Mouse (Mus musculus): ENCODE measurements at regions not wholly inside any gene's neighbourhood (a gene's known extent, or its start where the extent isn't known, plus 50 kb on each side); places are given as distances from the start of the nearest gene placed in this dataset.

DNA sequence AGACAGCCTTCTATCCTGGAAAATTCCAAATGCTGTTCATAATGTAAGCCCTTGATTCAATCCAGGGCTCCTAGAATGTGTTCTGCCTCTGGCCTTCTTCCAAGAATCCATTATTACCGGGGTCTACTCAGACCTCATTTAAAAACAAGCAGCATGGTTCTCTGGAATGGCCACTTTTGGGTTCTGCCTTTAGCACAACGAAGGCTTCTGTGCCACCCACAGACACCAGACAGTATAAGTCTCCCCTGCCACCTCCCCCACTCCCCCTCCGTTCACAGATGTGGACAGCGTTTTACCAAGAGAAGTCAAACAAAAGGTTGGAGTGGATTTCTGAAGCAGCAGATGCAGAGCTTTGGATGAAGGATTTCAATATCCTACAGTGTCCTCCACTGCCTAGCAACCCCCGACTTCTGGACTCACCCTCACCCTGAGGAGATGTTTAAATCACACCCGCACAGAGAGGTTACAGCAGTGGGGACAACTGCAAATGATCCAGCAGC, 85.3 kb downstream of the Kbtbd8 start:
- H3K36me3 ChIP-seq (ENCODE audit: control insufficient read depth, insufficient read depth) = no peaks in the 10 kb centered on the region
- H3ac ChIP-seq (ENCODE audit: control insufficient read depth, insufficient read length, low read depth) = no peak overlapping the region
- H3K79me2 ChIP-seq (ENCODE audit: control insufficient read depth, insufficient read depth) = no peaks in the 10 kb centered on the region
- TF ChIP-seq FOSL1 (IDR thresholded peaks at IDR 0.05; ENCODE audit: insufficient read depth, low read length, poor library complexity, severe bottlenecking) = no peak
- peaks cover 9% of the 10 kb centered on the region for H3K27me3 ChIP-seq (ENCODE audit: control insufficient read depth, insufficient read depth, insufficient read length)
- no peak overlapping the region for H3K4me3 ChIP-seq (ENCODE audit: insufficient read depth, poor library complexity, severe bottlenecking)
- H3K79me3 ChIP-seq (ENCODE audit: low read depth) = no peaks in the 10 kb centered on the region

DNA sequence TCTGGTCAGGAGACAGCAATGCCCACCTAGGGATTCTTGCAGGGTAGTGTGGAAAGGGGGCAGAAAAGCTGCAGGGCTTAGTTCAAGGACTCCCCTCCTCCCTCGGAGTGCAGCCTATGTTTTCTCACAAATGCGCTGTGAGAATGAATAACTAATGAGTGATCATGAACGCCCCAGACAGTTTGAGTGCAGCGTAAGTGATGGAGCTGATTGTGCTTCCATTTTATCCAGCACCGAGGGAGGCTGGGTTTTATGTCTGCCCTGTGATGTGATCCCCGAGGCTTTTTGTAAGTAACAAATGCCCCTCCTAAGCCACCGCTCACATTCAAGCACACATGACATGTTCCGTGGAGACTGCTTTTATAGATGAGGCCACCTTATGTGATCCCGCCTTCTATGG, 85.9 kb downstream of the Kbtbd8 start:
- Histone ChIP-seq H3K36me3 (ENCODE audit: control insufficient read depth, insufficient read depth) (no peaks in the 10 kb centered on the region), H3ac (ENCODE audit: control insufficient read depth, insufficient read length, low read depth) (no peak overlapping the region), H3K4me3 (ENCODE audit: insufficient read depth, poor library complexity, severe bottlenecking) (no peak overlapping the region), H3K27me3 (ENCODE audit: control insufficient read depth, insufficient read depth, insufficient read length) (peaks cover 8% of the 10 kb centered on the region), H3K79me3 (ENCODE audit: low read depth) (no peaks in the 10 kb centered on the region), H3K79me2 (ENCODE audit: control insufficient read depth, insufficient read depth) (no peaks in the 10 kb centered on the region)
- TF ChIP-seq CTCF (IDR thresholded peaks at IDR 0.05; ENCODE audit: control insufficient read depth, insufficient read depth, insufficient read length) (no peak), MYOG (IDR thresholded peaks at IDR 0.05; ENCODE audit: control insufficient read depth, extremely low read depth, insufficient read length) (no peak), MAX (IDR thresholded peaks at IDR 0.05) (no peak), USF1 (IDR thresholded peaks at IDR 0.05; ENCODE audit: low read depth) (no peak), MYOD1 (IDR thresholded peaks at IDR 0.05; ENCODE audit: control insufficient read depth, insufficient read length, low read depth) (no peak), CEBPB (IDR thresholded peaks at IDR 0.05; ENCODE audit: low read depth) (no peak), FOSL1 (IDR thresholded peaks at IDR 0.05; ENCODE audit: insufficient read depth, low read length, poor library complexity, severe bottlenecking) (no peak)

DNA sequence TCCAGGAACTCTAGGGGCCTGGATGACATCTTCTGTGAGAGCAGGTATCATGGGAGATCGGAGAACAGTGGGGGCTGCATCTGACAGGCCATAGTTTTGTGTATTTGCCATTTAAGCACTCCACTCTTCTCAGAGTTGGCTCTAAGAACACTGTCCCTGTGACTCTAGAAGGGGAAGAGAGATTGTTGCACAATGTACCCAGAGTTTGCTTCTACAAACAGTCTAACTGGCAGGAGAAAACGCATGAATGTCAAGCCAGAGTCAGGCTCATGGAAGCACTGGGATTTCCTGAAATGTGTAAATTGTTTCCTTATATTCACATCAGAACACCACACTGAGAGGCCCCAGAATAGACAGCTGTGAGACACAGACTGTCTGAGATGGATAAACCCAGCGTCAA, 87.2 kb downstream of the Kbtbd8 start:
- peaks cover 5% of the 10 kb centered on the region for H3K27me3 ChIP-seq (ENCODE audit: control insufficient read depth, insufficient read depth, insufficient read length)
- H3K79me3 ChIP-seq (ENCODE audit: low read depth) = no peaks in the 10 kb centered on the region
- H3K4me3 ChIP-seq (ENCODE audit: insufficient read depth, poor library complexity, severe bottlenecking) = no peak overlapping the region
- no peaks in the 10 kb centered on the region for H3K79me2 ChIP-seq (ENCODE audit: control insufficient read depth, insufficient read depth)
- no peak overlapping the region for H3ac ChIP-seq (ENCODE audit: control insufficient read depth, insufficient read length, low read depth)
- no peaks in the 10 kb centered on the region for H3K36me3 ChIP-seq (ENCODE audit: control insufficient read depth, insufficient read depth)
- TF ChIP-seq FOSL1 (IDR thresholded peaks at IDR 0.05; ENCODE audit: insufficient read depth, low read length, poor library complexity, severe bottlenecking) = no peak
- TF ChIP-seq CTCF (IDR thresholded peaks at IDR 0.05; ENCODE audit: control insufficient read depth, insufficient read depth, insufficient read length) = no peak
- TF ChIP-seq MYOG (IDR thresholded peaks at IDR 0.05; ENCODE audit: control insufficient read depth, extremely low read depth, insufficient read length) = no peak
- no peak for TF ChIP-seq MYOD1 (IDR thresholded peaks at IDR 0.05; ENCODE audit: control insufficient read depth, insufficient read length, low read depth)
- no peak for TF ChIP-seq USF1 (IDR thresholded peaks at IDR 0.05; ENCODE audit: low read depth)
- TF ChIP-seq MAX (IDR thresholded peaks at IDR 0.05) = no peak
- no peak for TF ChIP-seq CEBPB (IDR thresholded peaks at IDR 0.05; ENCODE audit: low read depth)

DNA sequence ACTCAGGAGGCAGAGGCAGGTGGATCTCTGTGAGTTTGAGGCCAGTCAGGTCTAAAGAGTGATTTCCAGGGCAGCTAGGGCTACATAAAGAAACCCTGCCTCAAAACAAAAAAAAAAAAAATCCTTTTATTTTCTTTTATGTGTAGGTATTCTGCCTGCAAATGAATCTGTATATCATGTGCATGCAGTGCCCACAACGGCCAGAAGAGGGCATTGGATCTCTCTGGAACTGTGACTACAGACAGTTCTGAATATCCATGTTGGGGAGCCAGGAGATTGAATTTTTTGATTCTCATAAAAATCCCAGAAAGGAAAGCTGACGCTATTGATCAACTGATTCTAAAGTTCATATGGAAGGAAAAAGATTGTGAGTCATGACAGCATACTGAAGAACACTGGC, 90.0 kb downstream of the Kbtbd8 start:
- no peak for TF ChIP-seq CEBPB (IDR thresholded peaks at IDR 0.05; ENCODE audit: low read depth)
- TF ChIP-seq MYOG (IDR thresholded peaks at IDR 0.05; ENCODE audit: control insufficient read depth, extremely low read depth, insufficient read length) = no peak
- TF ChIP-seq MAX (IDR thresholded peaks at IDR 0.05) = no peak
- no peak for TF ChIP-seq USF1 (IDR thresholded peaks at IDR 0.05; ENCODE audit: low read depth)
- TF ChIP-seq CTCF (IDR thresholded peaks at IDR 0.05; ENCODE audit: control insufficient read depth, insufficient read depth, insufficient read length) = no peak
- TF ChIP-seq FOSL1 (IDR thresholded peaks at IDR 0.05; ENCODE audit: insufficient read depth, low read length, poor library complexity, severe bottlenecking) = no peak
- TF ChIP-seq MYOD1 (IDR thresholded peaks at IDR 0.05; ENCODE audit: control insufficient read depth, insufficient read length, low read depth) = no peak
- no peak overlapping the region for H3ac ChIP-seq (ENCODE audit: control insufficient read depth, insufficient read length, low read depth)
- no peaks in the 10 kb centered on the region for H3K79me3 ChIP-seq (ENCODE audit: low read depth)
- H3K4me3 ChIP-seq (ENCODE audit: insufficient read depth, poor library complexity, severe bottlenecking) = no peak overlapping the region
- H3K27me3 ChIP-seq (ENCODE audit: control insufficient read depth, insufficient read depth, insufficient read length) = peaks cover 5% of the 10 kb centered on the region
- no peaks in the 10 kb centered on the region for H3K79me2 ChIP-seq (ENCODE audit: control insufficient read depth, insufficient read depth)
- H3K36me3 ChIP-seq (ENCODE audit: control insufficient read depth, insufficient read depth) = no peaks in the 10 kb centered on the region

DNA sequence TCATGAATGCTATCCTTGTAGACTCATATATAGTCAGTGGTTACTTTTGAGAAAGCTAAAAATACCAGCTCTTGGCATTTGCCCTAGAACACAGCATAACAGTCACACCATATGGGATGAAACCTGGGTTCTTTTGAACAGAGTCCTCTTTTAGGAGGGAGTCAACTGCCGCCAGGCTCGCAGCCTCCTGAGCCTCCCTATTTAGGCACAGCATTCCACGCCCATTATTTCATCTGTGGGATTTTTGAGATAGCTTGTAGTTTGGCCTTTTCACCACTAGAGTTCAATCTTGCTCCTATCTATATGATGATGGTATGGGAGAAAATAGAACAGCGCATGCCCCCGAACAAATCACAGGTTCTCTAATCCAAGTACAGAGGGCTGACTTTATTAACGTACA, 100.4 kb downstream of the Kbtbd8 start:
- Histone ChIP-seq H3K79me3 (ENCODE audit: low read depth) (no peaks in the 10 kb centered on the region), H3K36me3 (ENCODE audit: control insufficient read depth, insufficient read depth) (no peaks in the 10 kb centered on the region), H3K4me3 (ENCODE audit: insufficient read depth, poor library complexity, severe bottlenecking) (no peak overlapping the region), H3K27me3 (ENCODE audit: control insufficient read depth, insufficient read depth, insufficient read length) (no peaks in the 10 kb centered on the region), H3K79me2 (ENCODE audit: control insufficient read depth, insufficient read depth) (no peaks in the 10 kb centered on the region), H3ac (ENCODE audit: control insufficient read depth, insufficient read length, low read depth) (no peak overlapping the region)
- TF ChIP-seq CTCF (IDR thresholded peaks at IDR 0.05; ENCODE audit: control insufficient read depth, insufficient read depth, insufficient read length) (no peak), MAX (IDR thresholded peaks at IDR 0.05) (no peak), MYOG (IDR thresholded peaks at IDR 0.05; ENCODE audit: control insufficient read depth, extremely low read depth, insufficient read length) (no peak), MYOD1 (IDR thresholded peaks at IDR 0.05; ENCODE audit: control insufficient read depth, insufficient read length, low read depth) (no peak), USF1 (IDR thresholded peaks at IDR 0.05; ENCODE audit: low read depth) (no peak), CEBPB (IDR thresholded peaks at IDR 0.05; ENCODE audit: low read depth) (no peak), FOSL1 (IDR thresholded peaks at IDR 0.05; ENCODE audit: insufficient read depth, low read length, poor library complexity, severe bottlenecking) (no peak)

DNA sequence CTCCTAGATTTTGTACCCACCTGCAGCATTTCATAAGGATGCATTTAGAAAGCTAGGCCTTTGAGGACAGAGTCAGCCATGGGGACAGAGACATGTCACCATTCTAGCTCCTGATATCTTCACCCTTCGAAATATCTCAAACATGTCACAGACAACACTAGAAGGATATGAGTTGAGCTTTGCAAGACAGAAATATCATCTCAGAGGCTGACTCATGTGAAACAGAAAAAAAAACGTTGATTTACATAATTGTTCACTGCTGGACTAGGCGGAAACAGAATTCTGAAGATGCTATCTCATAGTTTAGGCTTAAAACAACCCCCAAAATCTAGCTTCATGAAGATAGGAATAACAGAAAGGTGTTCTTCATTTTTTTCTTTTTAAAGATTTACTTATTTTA, 101.8 kb downstream of the Kbtbd8 start:
- H3ac ChIP-seq (ENCODE audit: control insufficient read depth, insufficient read length, low read depth) = no peak overlapping the region
- TF ChIP-seq MAX (IDR thresholded peaks at IDR 0.05) (no peak), CTCF (IDR thresholded peaks at IDR 0.05; ENCODE audit: control insufficient read depth, insufficient read depth, insufficient read length) (no peak), MYOD1 (IDR thresholded peaks at IDR 0.05; ENCODE audit: control insufficient read depth, insufficient read length, low read depth) (no peak), USF1 (IDR thresholded peaks at IDR 0.05; ENCODE audit: low read depth) (no peak), CEBPB (IDR thresholded peaks at IDR 0.05; ENCODE audit: low read depth) (no peak), MYOG (IDR thresholded peaks at IDR 0.05; ENCODE audit: control insufficient read depth, extremely low read depth, insufficient read length) (no peak), FOSL1 (IDR thresholded peaks at IDR 0.05; ENCODE audit: insufficient read depth, low read length, poor library complexity, severe bottlenecking) (no peak)
- no peaks in the 10 kb centered on the region for H3K27me3 ChIP-seq (ENCODE audit: control insufficient read depth, insufficient read depth, insufficient read length)
- H3K79me3 ChIP-seq (ENCODE audit: low read depth) = no peaks in the 10 kb centered on the region
- H3K79me2 ChIP-seq (ENCODE audit: control insufficient read depth, insufficient read depth) = no peaks in the 10 kb centered on the region
- no peak overlapping the region for H3K4me3 ChIP-seq (ENCODE audit: insufficient read depth, poor library complexity, severe bottlenecking)
- no peaks in the 10 kb centered on the region for H3K36me3 ChIP-seq (ENCODE audit: control insufficient read depth, insufficient read depth)
